In the genomic region with DNA sequence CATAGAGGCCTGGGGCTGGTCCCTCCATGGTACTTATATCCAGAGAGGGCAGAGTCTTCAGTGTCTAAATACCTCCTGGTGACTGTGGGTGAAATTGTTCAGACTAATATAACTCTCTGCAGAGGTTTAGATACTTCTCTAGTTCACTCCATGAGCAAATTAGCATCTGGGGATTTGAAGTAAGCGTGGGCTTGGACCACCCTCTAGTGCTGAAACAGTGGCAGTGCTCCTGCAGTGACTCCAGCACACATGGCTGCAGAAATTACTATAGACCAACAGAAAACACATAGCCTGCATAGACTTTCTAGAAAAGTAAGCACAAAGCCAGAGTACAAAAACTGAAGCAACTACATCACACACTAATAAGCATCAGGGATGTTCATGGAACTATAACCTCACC, we compare ENCODE assay signal across 8 mouse cellular contexts. TPM values are rescaled to one million over a fixed set of nuclear protein-coding genes. Genes with fewer than 3 reads are reported as not detected.
DNase-seq lines count a peak whose midpoint lies in the region; ATAC-seq and TF ChIP-seq lines count a peak whose summit lies in the region.

No protein-coding gene starts in this region.

- no peak overlapping the region for H3K9ac ChIP-seq in midbrain, embryonic 16.5 days (ENCODE audit: low read depth, low read length)

- H3K36me3 ChIP-seq in midbrain, embryonic 16.5 days (ENCODE audit: control insufficient read depth, insufficient read depth, low read length): no peaks in the 10 kb centered on the region

- TF ChIP-seq CTCF in cerebellum, adult 2 months (IDR thresholded peaks at IDR 0.05; ENCODE audit: borderline replicate concordance, insufficient read depth, low read depth, low read length): peak; percentile 89

- no peak overlapping the region for H3K4me2 ChIP-seq in midbrain, embryonic 16.5 days (ENCODE audit: low read length)

- ATAC-seq in frontal cortex, adult (ENCODE audit: low TSS enrichment): peak; percentile 98
- peak; percentile 92 for ATAC-seq in midbrain, embryonic 16.5 days

- no peaks in the 10 kb centered on the region for H3K27me3 ChIP-seq in cerebellum, adult 2 months (ENCODE audit: control insufficient read depth, insufficient read depth, low read length)
- no peaks in the 10 kb centered on the region for H3K27me3 ChIP-seq in midbrain, embryonic 16.5 days (ENCODE audit: control insufficient read depth, insufficient read depth, low read depth, low read length)

- WGBS in cerebellum, adult 2 months: 13% methylated on average over 1 of the region's 1 CpGs
- WGBS in midbrain, embryonic 16.5 days: 27% methylated on average over 1 of the region's 1 CpGs

- H3K9me3 ChIP-seq in midbrain, embryonic 16.5 days (replicated peaks; ENCODE audit: control insufficient read depth, low read length, poor library complexity, severe bottlenecking): no peaks in the 10 kb centered on the region

- H3K4me3 ChIP-seq in cerebellum, adult 2 months (replicated peaks; ENCODE audit: insufficient read depth, low read depth, low read length): no peak overlapping the region
- no peak overlapping the region for H3K4me3 ChIP-seq in midbrain, embryonic 16.5 days (ENCODE audit: low read depth, low read length)

- H3K4me1 ChIP-seq in cerebellum, adult 2 months (ENCODE audit: control insufficient read depth, insufficient read depth, low read length): no peaks in the 10 kb centered on the region
- no peaks in the 10 kb centered on the region for H3K4me1 ChIP-seq in midbrain, embryonic 16.5 days (ENCODE audit: control insufficient read depth, insufficient read depth, low read length)

- DNase-seq in spleen, postnatal 36 days (ENCODE audit: low spot score in 2 of 2): peak; percentile 3 to 9
- no peak for DNase-seq in spleen, postnatal 14 days (ENCODE audit: low spot score in 2 of 2)
- peak; percentile 32 to 46 for DNase-seq in cerebellum, adult 2 months
- peak; percentile 26 for DNase-seq in kidney, adult 18-20 months
- peak; percentile 51 to 56 for DNase-seq in left cerebral cortex, postnatal 36 days (ENCODE audit: low spot score in 2 of 2)
- DNase-seq in thymus, adult 18-20 months: peak; percentile 7 to 15

- intact Hi-C loops in left cerebral cortex, postnatal 36 days (cut with DNase I): loop anchor here (1.0 to 5.0 kb wide), 2 partner anchors 135 to 232 kb away; no protein-coding TSS in a partner anchor

- H3K27ac ChIP-seq in cerebellum, adult 2 months (ENCODE audit: insufficient read depth, low read length): no peak overlapping the region
- no peak overlapping the region for H3K27ac ChIP-seq in midbrain, embryonic 16.5 days (ENCODE audit: low read length)

- no peak for TF ChIP-seq POLR2A in cerebellum, adult 2 months (IDR thresholded peaks at IDR 0.05; ENCODE audit: borderline replicate concordance, insufficient read depth, low read length)

RNA-seq across cellular contexts. Expression of a gene that starts 57.7 kb away (rescaled TPM):
- polyA plus RNA-seq in cerebellum, adult 2 months (2012; rRNA removed): 0.08 and 0.17 TPM in 2 replicates
- total RNA-seq in left cerebral cortex, postnatal 36 days (2021): not detected
- polyA plus RNA-seq in midbrain, embryonic 16.5 days (2015; fragmentation: Nextera tagmentation; extraction: Ambion mirVana): 0.09 TPM in 1 of 2 replicates, not detected in the other

Comparison
In these comparisons a context has a peak if more than half of its experiments do, and no peak if none do; other contexts are left out.
1. DNase-seq: peak in spleen, postnatal 36 days (2 of 2), cerebellum, adult 2 months (2 of 2), kidney, adult 18-20 months (single experiment), left cerebral cortex, postnatal 36 days (2 of 2) and thymus, adult 18-20 months (2 of 2); none in spleen, postnatal 14 days (0 of 2).